In genomic region chr2:165078605-165079004, GRCm38 (mm10) we compare ENCODE assay signal across 14 mouse cellular contexts. TPM values are rescaled to one million over a fixed set of nuclear protein-coding genes. Genes with fewer than 3 reads are reported as not detected.
DNase-seq lines count a peak whose midpoint lies in the region; ATAC-seq and TF ChIP-seq lines count a peak whose summit lies in the region.
"Had no signal": no experiment of that assay in that cellular context is flagged by ENCODE, and none has a peak within 500 bp of the region (broad histone marks: within the 10 kb centered on the region; RNA-seq: fewer than 3 reads in every experiment).

No protein-coding gene starts in this region.

- no peak for ATAC-seq in heart, postnatal 0 days (ENCODE audit: insufficient read depth, low read depth)
- ATAC-seq in forebrain, embryonic 16.5 days = no peak

- no peaks in the 10 kb centered on the region for H3K9me3 ChIP-seq in heart, postnatal 0 days (replicated peaks; ENCODE audit: control insufficient read depth, low read length)
- no peaks in the 10 kb centered on the region for H3K9me3 ChIP-seq in forebrain, embryonic 16.5 days (ENCODE audit: control insufficient read depth, low read length)
- H3K9me3 ChIP-seq: embryonic facial prominence, embryonic 13.5 days; G1E; liver, embryonic 13.5 days had no signal

- no peak for DNase-seq in heart, postnatal 0 days (ENCODE audit: low spot score)
- no peak for DNase-seq in heart, postnatal 10 days
- peak; percentile 48 for DNase-seq in lung, postnatal 10 days
- DNase-seq in lung, adult 18-20 months = no peak
- peak; percentile 67 for DNase-seq in MN1 (ENCODE audit: low spot score)
- DNase-seq in urinary bladder, postnatal 10 days (ENCODE audit: low spot score) = no peak
- no peak for DNase-seq in thymus, postnatal 25 days
- DNase-seq: gastrocnemius, postnatal 14 days; liver, embryonic 13.5 days had no signal

- no peak overlapping the region for H3K4me2 ChIP-seq in heart, postnatal 0 days (ENCODE audit: low read depth, low read length)
- H3K4me2 ChIP-seq in forebrain, embryonic 16.5 days (ENCODE audit: low read length) = no peak overlapping the region
- H3K4me2 ChIP-seq: embryonic facial prominence, embryonic 13.5 days; liver, embryonic 13.5 days had no signal

- no peak for TF ChIP-seq EP300 in heart, postnatal 0 days (IDR thresholded peaks at IDR 0.05; ENCODE audit: low read depth)

- WGBS in heart, postnatal 0 days = 21% methylated on average over 10 of the region's 10 CpGs
- WGBS in forebrain, embryonic 16.5 days = 36% methylated on average over 10 of the region's 10 CpGs

- no peak overlapping the region for H3K4me3 ChIP-seq in heart, postnatal 0 days (ENCODE audit: low read depth, low read length)
- no peak overlapping the region for H3K4me3 ChIP-seq in forebrain, embryonic 16.5 days (replicated peaks; ENCODE audit: low read length)
- H3K4me3 ChIP-seq: embryonic facial prominence, embryonic 13.5 days; liver, embryonic 13.5 days had no signal

- peaks cover 66% of the 10 kb centered on the region for H3K27me3 ChIP-seq in heart, postnatal 0 days (ENCODE audit: control insufficient read depth, insufficient read depth, low read length)
- peaks cover 7% of the 10 kb centered on the region for H3K27me3 ChIP-seq in forebrain, embryonic 16.5 days (replicated peaks; ENCODE audit: control insufficient read depth, insufficient read depth, low read length)

- TF ChIP-seq CTCF in heart, postnatal 0 days (IDR thresholded peaks at IDR 0.05; ENCODE audit: low read depth) = peak; percentile 32

- no peaks in the 10 kb centered on the region for H3K4me1 ChIP-seq in heart, postnatal 0 days (ENCODE audit: control insufficient read depth, insufficient read depth)
- H3K4me1 ChIP-seq in forebrain, embryonic 16.5 days (replicated peaks; ENCODE audit: control insufficient read depth, insufficient read depth, low read length) = peaks cover 52% of the 10 kb centered on the region
- H3K4me1 ChIP-seq: embryonic facial prominence, embryonic 13.5 days; liver, embryonic 13.5 days had no signal

- intact Hi-C loops in heart, postnatal 10 days (cut with DNase I) = loop anchor here (5.0 kb wide), 1 partner anchor 154 kb away; the partner anchor contains the start of gene Cdh22

- no peaks in the 10 kb centered on the region for H3K36me3 ChIP-seq in heart, postnatal 0 days (replicated peaks; ENCODE audit: control insufficient read depth, insufficient read depth, low read length)
- no peaks in the 10 kb centered on the region for H3K36me3 ChIP-seq in forebrain, embryonic 16.5 days (ENCODE audit: control insufficient read depth, insufficient read depth)
- H3K36me3 ChIP-seq: embryonic facial prominence, embryonic 13.5 days; G1E; liver, embryonic 13.5 days had no signal

- no peak overlapping the region for H3K9ac ChIP-seq in heart, postnatal 0 days (replicated peaks; ENCODE audit: low read depth, low read length)
- 0 out of 2 replicates have a peak overlapping the region, but pooled peaks have one; percentile 17 for H3K9ac ChIP-seq in forebrain, embryonic 16.5 days (replicated peaks; ENCODE audit: low read depth, low read length)
- H3K9ac ChIP-seq: embryonic facial prominence, embryonic 13.5 days; liver, embryonic 13.5 days had no signal

- no peak overlapping the region for H3K27ac ChIP-seq in heart, postnatal 0 days (ENCODE audit: low read depth)
- no peak overlapping the region for H3K27ac ChIP-seq in forebrain, embryonic 16.5 days (ENCODE audit: low read length)
- H3K27ac ChIP-seq: embryonic facial prominence, embryonic 13.5 days; liver, embryonic 13.5 days had no signal

RNA-seq across cellular contexts. Expression of gene 1700025C18Rik, which starts 11.9 kb away (rescaled TPM):
- total RNA-seq in heart, postnatal 0 days (2014; rRNA removed; ENCODE audit: low replicate concordance) = not detected in 2 replicates
- polyA plus RNA-seq in heart, postnatal 0 days (2015; fragmentation: Nextera tagmentation; extraction: Ambion mirVana) = not detected in 2 replicates
- not detected for total RNA-seq in heart, postnatal 10 days (2021)
- not detected in 2 replicates for polyA plus RNA-seq in forebrain, embryonic 16.5 days (2015; fragmentation: Nextera tagmentation; extraction: Ambion mirVana)
- total RNA-seq: G1E; gastrocnemius, postnatal 14 days; heart, postnatal 25 days; layer of hippocampus, adult 18-20 months had no signal
- polyA plus RNA-seq: embryonic facial prominence, embryonic 13.5 days; G1E; liver, embryonic 13.5 days had no signal

RNA-seq across cellular contexts. Expression of gene Cd40, which starts 23.2 kb away (rescaled TPM):
- total RNA-seq in heart, postnatal 0 days (2014; rRNA removed; ENCODE audit: low replicate concordance) = 12.1 and 12.9 TPM in 2 replicates
- 5.1 and 6.7 TPM in 2 replicates for polyA plus RNA-seq in heart, postnatal 0 days (2015; fragmentation: Nextera tagmentation; extraction: Ambion mirVana)
- total RNA-seq in heart, postnatal 10 days (2021) = 1 to 10 TPM; 5.3 to 6.5 TPM
- polyA plus RNA-seq in forebrain, embryonic 16.5 days (2015; fragmentation: Nextera tagmentation; extraction: Ambion mirVana) = 5.0 and 6.2 TPM in 2 replicates
- polyA plus RNA-seq: G1E had no signal

RNA-seq across cellular contexts. Expression of gene Ncoa5, which starts 43.9 kb away (rescaled TPM):
- 20.0 and 30.7 TPM in 2 replicates for total RNA-seq in heart, postnatal 0 days (2014; rRNA removed; ENCODE audit: low replicate concordance)
- 20.6 and 20.8 TPM in 2 replicates for polyA plus RNA-seq in heart, postnatal 0 days (2015; fragmentation: Nextera tagmentation; extraction: Ambion mirVana)
- 10 to 100 TPM; 24.6 to 26.1 TPM for total RNA-seq in heart, postnatal 10 days (2021)
- polyA plus RNA-seq in forebrain, embryonic 16.5 days (2015; fragmentation: Nextera tagmentation; extraction: Ambion mirVana) = 128 and 138 TPM in 2 replicates

Comparison
In these comparisons a context has a peak if more than half of its experiments do, and no peak if none do; other contexts are left out.
1. DNase-seq: peak in lung, postnatal 10 days (single experiment) and MN1 (single experiment); none in heart, postnatal 0 days (single experiment), heart, postnatal 10 days (0 of 2), lung, adult 18-20 months (0 of 2), urinary bladder, postnatal 10 days (single experiment) and thymus, postnatal 25 days (single experiment).